Mouse (Mus musculus) macrophage (primary cell): ENCODE data around the gene Tspan9. TPM values are rescaled to one million over a fixed set of nuclear protein-coding genes. Genes with fewer than 3 reads are reported as not detected.

Source experiments
- H3K27ac ChIP-seq: fragments of 350-480 bp; formaldehyde crosslinking; 2 replicates; pipeline ENCODE4 v1.9.0; 2021
- H3K36me3 ChIP-seq: fragments of 350-480 bp; formaldehyde crosslinking; 2 replicates; pipeline ENCODE4 v1.9.0; 2021; ENCODE audit errors: inconsistent target
- H3K4me3 ChIP-seq: fragments of 350-480 bp; formaldehyde crosslinking; 2 replicates; pipeline ENCODE4 v1.9.0; 2021; ENCODE audit errors: inconsistent target
- H3K79me2 ChIP-seq: fragments of 350-480 bp; formaldehyde crosslinking; 2 replicates; pipeline ENCODE4 v1.9.0; 2021; ENCODE audit errors: inconsistent target
- WGBS: methylation state at CpG from one replicate; pipeline ENCODE4 v1.1.7; 2026; ENCODE audit warnings: inconsistent platforms; ENCODE audit not compliant: missing documents; 5-methylcytosine and 5-hydroxymethylcytosine counted together
- polyA plus RNA-seq: library from polyadenylated mRNA; stranded (reverse); fragments of 250-400 nt; gene quantifications from 3 replicates; pipeline ENCODE4 v1.2.4, GENCODE M21; 2018; ENCODE audit warnings: inconsistent platforms

Tspan9 gene
- polyA plus RNA-seq, 1 experiment from 2014 or later, result 0.36 TPM

DNA sequence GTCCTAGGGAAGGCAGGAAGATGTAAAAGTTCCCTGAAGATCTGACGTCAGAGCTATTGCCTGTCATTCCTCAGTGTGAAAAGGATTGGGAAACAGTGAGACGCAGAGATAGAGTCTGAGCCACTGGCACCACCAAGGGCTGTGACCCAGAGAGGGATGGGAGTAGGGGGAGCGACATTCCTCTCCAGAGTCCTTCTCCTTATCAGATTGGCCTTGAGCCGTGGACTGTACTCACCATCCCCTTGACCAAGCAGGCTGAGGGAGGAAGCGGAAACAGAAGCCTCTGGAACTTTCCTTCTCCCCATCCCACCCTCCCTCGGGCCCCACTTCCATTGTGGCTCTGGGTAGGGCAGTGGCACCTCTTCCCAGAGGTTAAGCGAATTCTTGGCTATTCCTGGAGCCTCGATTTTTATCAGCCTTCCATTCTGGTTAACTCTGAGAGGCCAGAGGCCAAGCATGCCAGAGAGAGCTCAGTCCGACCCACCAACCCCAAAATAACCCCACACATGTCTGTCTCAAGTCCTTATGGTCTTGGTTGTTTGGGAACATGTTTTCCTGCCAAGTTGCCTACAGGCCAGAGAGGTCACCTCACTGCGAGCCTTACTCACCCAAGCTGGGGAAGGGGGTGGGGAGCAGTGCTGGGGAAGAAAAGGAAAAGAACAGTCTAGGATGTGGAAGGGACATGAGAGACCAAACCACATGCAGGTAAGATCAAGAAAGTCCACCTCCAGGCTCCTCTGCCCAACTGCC, 19.0 kb downstream of the Tspan9 start:
- Histone ChIP-seq H3K36me3 (no peaks in the 10 kb centered on the region), H3K27ac (no peak overlapping the region), H3K79me2 (no peaks in the 10 kb centered on the region), H3K4me3 (no peak overlapping the region)
- 85% methylated on average over 10 of the region's 10 CpGs for WGBS

GRCm38 (mm10) chr6:128122127-128122526, 21.3 kb downstream of the Tspan9 start:
- Histone ChIP-seq H3K4me3 (no peak overlapping the region), H3K79me2 (no peaks in the 10 kb centered on the region), H3K27ac (no peak overlapping the region), H3K36me3 (no peaks in the 10 kb centered on the region)
- 91% methylated on average over 5 of the region's 5 CpGs for WGBS

DNA sequence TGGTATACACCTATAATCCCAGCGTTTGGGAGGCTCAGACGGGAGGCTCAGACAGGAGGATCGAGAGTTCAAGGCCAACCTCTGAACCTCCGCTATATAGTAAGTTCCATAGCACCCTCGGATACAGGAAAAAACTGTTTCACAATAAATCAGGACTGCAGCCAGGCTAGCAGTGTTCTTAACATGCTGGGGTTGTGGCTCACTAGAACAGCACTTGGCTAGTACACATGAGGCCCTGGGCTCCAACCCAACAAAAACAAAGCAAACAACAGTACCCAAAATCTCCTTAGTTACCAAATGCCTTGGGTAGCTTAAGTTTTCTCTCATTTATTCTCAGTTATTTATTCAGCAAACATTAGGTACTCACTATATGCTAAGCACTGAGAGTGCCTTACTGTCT, 21.7 kb downstream of the Tspan9 start:
- no peaks in the 10 kb centered on the region for H3K79me2 ChIP-seq
- H3K4me3 ChIP-seq, result no peak overlapping the region
- WGBS, result 93% methylated on average over 5 of the region's 5 CpGs
- H3K36me3 ChIP-seq, result no peaks in the 10 kb centered on the region
- H3K27ac ChIP-seq, result no peak overlapping the region

DNA sequence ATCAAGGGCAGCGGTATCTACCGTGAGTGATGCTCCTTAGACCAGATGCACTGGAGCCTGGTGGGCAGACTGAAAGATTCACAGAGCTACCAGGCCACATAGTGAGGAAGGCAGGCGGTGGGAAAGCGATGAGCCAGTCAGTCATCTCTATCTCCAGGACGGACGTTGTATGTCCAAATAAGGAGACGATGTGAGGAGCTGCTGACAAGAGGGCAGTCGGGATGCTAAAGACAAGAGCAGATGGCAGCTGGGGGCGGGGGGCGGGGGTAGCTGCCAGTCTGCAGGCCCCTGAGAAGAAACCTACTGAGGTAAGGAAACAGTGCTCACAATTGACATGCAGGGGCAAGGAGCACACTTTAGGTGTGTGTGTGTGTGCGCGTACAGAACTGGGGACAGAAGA, 22.6 kb downstream of the Tspan9 start:
- Histone ChIP-seq H3K4me3 (no peak overlapping the region), H3K36me3 (no peaks in the 10 kb centered on the region), H3K27ac (no peak overlapping the region), H3K79me2 (no peaks in the 10 kb centered on the region)
- 91% methylated on average over 12 of the region's 12 CpGs for WGBS

GRCm38 (mm10) chr6:128118670-128119230, 24.6 kb downstream of the Tspan9 start:
- WGBS, result 92% methylated on average over 7 of the region's 7 CpGs
- Histone ChIP-seq H3K36me3 (no peaks in the 10 kb centered on the region), H3K27ac (no peak overlapping the region)

GRCm38 (mm10) chr6:128116836-128117542, 26.4 kb downstream of the Tspan9 start:
- 95% methylated on average over 10 of the region's 10 CpGs for WGBS
- no peaks in the 10 kb centered on the region for H3K79me2 ChIP-seq
- H3K4me3 ChIP-seq, result no peak overlapping the region
- no peaks in the 10 kb centered on the region for H3K36me3 ChIP-seq
- H3K27ac ChIP-seq, result no peak overlapping the region

More at GRCm38 (mm10) chr6:128118670-128119230, 24.6 kb downstream of the Tspan9 start:
- no peaks in the 10 kb centered on the region for H3K79me2 ChIP-seq
- H3K4me3 ChIP-seq, result no peak overlapping the region

GRCm38 (mm10) chr6:128116344-128116743, 27.1 kb downstream of the Tspan9 start:
- no peak overlapping the region for H3K4me3 ChIP-seq
- H3K27ac ChIP-seq, result no peak overlapping the region
- 100% methylated on average over 2 of the region's 2 CpGs for WGBS
- H3K79me2 ChIP-seq, result no peaks in the 10 kb centered on the region
- no peaks in the 10 kb centered on the region for H3K36me3 ChIP-seq

GRCm38 (mm10) chr6:128115121-128115520, 28.3 kb downstream of the Tspan9 start:
- Histone ChIP-seq H3K4me3 (no peak overlapping the region), H3K36me3 (no peaks in the 10 kb centered on the region), H3K27ac (no peak overlapping the region), H3K79me2 (no peaks in the 10 kb centered on the region)
- whole genome bisulfite sequencing, result 92% methylated on average over 5 of the region's 6 CpGs

- WGBS, result 100% methylated on average over 1 of the region's 3 CpGs
- no peaks in the 10 kb centered on the region for H3K79me2 ChIP-seq
- H3K36me3 ChIP-seq, result no peaks in the 10 kb centered on the region
These were observed 30.8 kb downstream of the Tspan9 start for GRCm38 (mm10) chr6:128112605-128113004.

DNA sequence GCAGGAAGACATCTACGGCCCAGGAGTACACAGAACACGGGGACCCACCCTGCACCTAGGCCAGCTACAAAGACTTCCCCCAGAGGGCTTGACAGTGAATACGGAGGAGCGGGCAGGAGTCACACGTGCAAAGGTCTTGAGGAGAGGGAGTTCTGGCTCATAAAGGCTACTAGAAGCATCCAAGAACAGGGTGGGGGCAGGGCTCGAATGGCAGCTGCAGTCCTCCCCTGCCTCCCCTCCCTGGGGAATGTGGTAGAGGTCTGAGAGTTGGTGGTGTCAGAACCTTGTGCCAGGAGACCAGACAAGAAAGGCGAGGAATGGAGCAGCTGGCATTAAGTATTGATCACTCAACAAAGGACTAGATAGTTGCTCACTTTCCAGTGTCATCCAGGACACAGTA, 31.6 kb downstream of the Tspan9 start:
- Histone ChIP-seq H3K79me2 (no peaks in the 10 kb centered on the region), H3K36me3 (no peaks in the 10 kb centered on the region), H3K27ac (no peak overlapping the region), H3K4me3 (no peak overlapping the region)
- whole genome bisulfite sequencing, result 93% methylated on average over 7 of the region's 7 CpGs

More at GRCm38 (mm10) chr6:128112605-128113004, 30.8 kb downstream of the Tspan9 start:
- Histone ChIP-seq H3K27ac (no peak overlapping the region), H3K4me3 (no peak overlapping the region)

DNA sequence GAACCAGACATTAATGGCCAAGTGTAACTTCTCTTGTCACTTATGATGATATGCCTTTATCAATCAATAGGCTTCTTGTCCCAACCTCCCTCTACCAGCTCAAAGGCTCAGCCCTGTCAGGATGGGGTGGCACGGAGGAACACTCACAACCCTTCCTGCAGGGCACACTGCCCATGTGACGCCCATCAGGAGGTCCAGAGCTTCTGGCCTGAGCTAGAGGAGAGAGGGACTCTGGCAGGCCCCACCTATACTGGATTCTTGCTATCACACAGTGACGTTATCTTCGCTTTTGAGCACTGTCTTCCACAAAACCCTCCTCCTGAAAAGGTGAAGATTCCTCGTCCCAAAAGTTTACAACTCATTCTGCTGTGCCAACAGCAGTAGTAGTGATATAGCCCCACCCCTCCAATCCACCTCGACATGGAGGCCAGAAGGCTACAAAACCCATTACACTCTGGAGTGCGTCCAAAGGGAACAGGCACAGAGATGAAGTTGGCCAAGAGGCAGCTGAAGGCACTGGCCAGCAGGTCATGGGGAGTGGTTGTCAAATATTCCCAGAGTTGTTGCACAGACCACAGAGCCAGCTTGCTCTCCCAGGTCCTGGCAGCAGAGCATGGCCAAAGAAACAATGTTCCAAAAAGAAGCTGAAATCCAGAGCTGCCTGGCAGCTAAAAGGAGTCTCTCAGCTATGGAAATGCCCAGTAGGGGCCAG, 34.9 kb downstream of the Tspan9 start:
- Histone ChIP-seq H3K79me2 (no peaks in the 10 kb centered on the region), H3K4me3 (no peak overlapping the region), H3K36me3 (no peaks in the 10 kb centered on the region), H3K27ac (no peak overlapping the region)
- WGBS, result 69% methylated on average over 7 of the region's 7 CpGs

- H3K4me3 ChIP-seq, result no peak overlapping the region
- no peak overlapping the region for H3K27ac ChIP-seq
- no peaks in the 10 kb centered on the region for H3K36me3 ChIP-seq
- 8% methylated on average over 8 of the region's 8 CpGs for WGBS
- no peaks in the 10 kb centered on the region for H3K79me2 ChIP-seq
These were observed 35.7 kb downstream of the Tspan9 start for GRCm38 (mm10) chr6:128107698-128108097.

GRCm38 (mm10) chr6:128106154-128106553, 37.2 kb downstream of the Tspan9 start:
- Histone ChIP-seq H3K27ac (no peak overlapping the region), H3K4me3 (no peak overlapping the region), H3K36me3 (no peaks in the 10 kb centered on the region), H3K79me2 (no peaks in the 10 kb centered on the region)
- WGBS, result 83% methylated on average over 3 of the region's 3 CpGs

DNA sequence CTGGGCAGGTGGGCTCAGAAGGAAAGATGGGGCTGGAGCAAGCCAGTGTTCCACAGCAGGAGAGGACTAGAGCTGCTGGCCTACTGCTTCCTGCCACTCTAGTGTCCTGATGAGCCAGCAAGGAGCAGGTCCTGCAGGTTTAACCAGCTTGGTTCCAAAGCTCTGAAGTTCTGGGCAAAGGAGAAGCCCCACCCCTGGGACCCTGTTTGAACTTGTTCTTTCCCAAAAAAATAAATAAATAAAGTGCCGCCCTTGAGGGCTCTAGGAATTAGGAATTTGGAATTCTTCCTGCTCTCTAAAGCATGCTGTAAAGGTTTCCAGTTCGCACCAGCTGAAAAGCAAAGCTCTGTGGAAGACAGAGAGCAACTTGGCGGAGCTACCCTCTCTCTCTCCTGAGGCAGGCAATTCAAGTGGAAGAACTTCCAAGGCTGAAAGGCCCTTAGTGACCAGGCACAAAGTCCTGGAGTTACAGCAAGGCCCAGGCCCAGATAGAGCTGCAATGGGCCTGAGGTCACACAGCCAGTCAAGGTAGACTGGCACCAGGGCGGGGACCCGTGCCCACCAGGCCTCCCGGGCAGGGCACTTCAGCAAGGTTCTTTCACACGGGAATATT, 38.6 kb downstream of the Tspan9 start:
- no peak overlapping the region for H3K4me3 ChIP-seq
- H3K27ac ChIP-seq, result no peak overlapping the region
- H3K79me2 ChIP-seq, result no peaks in the 10 kb centered on the region
- H3K36me3 ChIP-seq, result no peaks in the 10 kb centered on the region
- 93% methylated on average over 7 of the region's 7 CpGs for WGBS
